Mouse (Mus musculus): Measurements from ENCODE around the gene Cluh. TPM values are rescaled to one million over a fixed set of nuclear protein-coding genes. Genes with fewer than 3 reads are reported as not detected.

Cluh gene
- polyA plus RNA-seq, 1 experiment: 67.4 TPM

DNA sequence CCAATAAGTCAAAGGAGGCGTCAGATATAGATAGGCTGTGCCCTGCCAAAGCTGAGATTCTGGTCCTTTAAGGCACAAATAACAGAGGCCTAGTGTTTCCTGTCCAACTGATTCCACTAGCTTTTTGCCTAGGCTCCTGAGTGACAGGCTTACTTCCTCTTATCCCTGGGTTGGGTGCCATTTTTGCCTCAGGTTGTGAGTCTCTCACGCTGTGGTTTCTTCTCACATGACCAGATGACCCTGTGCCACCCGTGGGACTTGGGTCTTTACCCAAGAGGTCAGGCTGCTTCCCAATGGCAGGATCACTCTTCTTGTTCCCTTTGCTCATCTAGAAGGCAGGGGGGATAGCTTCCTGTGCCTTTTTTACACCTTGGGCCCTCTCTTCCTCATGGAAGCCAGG is 15.0 kb downstream of the Cluh start:
- Histone ChIP-seq H3K4me1 (ENCODE audit: control insufficient read depth, insufficient read depth, low read length) (no peaks in the 10 kb centered on the region), H3K27me3 (ENCODE audit: control insufficient read depth, insufficient read depth, low read length) (no peaks in the 10 kb centered on the region), H3K27ac (ENCODE audit: insufficient read depth, low read length) (no peak overlapping the region), H3K4me3 (replicated peaks; ENCODE audit: insufficient read depth, low read depth, low read length) (no peak overlapping the region)
- 80% methylated on average over 3 of the region's 3 CpGs for WGBS
- DNase-seq: no peak
- TF ChIP-seq CTCF (IDR thresholded peaks at IDR 0.05; ENCODE audit: borderline replicate concordance, insufficient read depth, low read depth, low read length) (no peak), POLR2A (IDR thresholded peaks at IDR 0.05; ENCODE audit: borderline replicate concordance, insufficient read depth, low read length) (no peak)

DNA sequence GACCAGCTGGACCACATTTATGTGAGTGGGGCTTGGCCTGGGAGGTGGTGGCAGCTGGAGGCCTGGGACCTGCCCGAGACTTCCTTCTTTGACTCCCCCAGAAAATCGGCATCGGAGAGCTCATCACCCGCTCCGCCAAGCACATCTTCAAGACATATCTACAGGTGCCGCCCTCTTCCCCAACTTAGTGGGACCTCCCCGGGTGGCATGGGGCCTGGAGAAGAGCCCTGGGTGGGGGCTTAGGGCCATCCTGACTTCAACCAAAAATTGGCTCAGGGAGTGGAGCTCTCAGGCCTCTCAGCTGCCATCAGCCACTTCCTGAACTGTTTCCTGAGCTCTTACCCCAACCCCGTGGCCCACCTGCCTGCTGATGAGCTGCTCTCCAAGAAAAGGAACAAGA is 15.6 kb downstream of the Cluh start:
- H3K4me3 ChIP-seq (replicated peaks; ENCODE audit: insufficient read depth, low read depth, low read length): no peak overlapping the region

DNA sequence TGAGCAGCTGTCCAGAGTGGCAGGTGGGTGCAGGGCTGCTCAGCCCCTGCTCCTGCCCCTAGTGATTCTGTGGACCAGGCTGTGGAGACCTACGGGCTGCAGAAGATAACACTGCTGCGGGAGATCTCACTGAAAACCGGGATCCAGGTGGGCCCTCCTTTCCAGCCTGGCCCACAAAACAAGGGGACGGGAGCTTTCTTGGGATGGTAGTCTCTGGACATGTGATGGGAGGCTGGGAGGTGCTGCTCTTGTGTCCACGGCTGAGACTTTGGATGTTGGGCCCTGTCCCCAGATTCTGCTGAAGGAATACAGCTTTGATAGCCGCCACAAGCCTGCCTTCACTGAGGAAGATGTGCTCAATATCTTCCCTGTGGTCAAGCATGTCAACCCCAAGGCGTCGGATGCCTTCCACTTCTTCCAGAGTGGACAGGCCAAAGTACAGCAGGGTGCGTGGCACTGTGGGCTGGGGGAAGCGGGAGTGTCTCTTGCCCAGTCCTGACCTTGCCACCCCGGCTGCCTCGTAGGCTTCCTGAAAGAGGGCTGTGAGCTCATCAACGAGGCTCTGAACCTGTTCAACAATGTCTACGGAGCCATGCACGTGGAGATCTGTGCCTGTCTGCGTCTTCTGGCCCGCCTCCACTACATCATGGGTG is 16.5 kb downstream of the Cluh start:
- no peaks in the 10 kb centered on the region for H3K4me1 ChIP-seq (ENCODE audit: control insufficient read depth, insufficient read depth, low read length)
- TF ChIP-seq POLR2A (IDR thresholded peaks at IDR 0.05; ENCODE audit: borderline replicate concordance, insufficient read depth, low read length) (no peak), CTCF (IDR thresholded peaks at IDR 0.05; ENCODE audit: borderline replicate concordance, insufficient read depth, low read depth, low read length) (no peak)
- DNase-seq: no peak
- 91% methylated on average over 17 of the region's 17 CpGs for WGBS
- H3K27me3 ChIP-seq (ENCODE audit: control insufficient read depth, insufficient read depth, low read length): no peaks in the 10 kb centered on the region
- no peak overlapping the region for H3K4me3 ChIP-seq (replicated peaks; ENCODE audit: insufficient read depth, low read depth, low read length)
- no peak overlapping the region for H3K27ac ChIP-seq (ENCODE audit: insufficient read depth, low read length)

More for the DNA sequence above, 15.6 kb downstream of the Cluh start:
- no peaks in the 10 kb centered on the region for H3K4me1 ChIP-seq (ENCODE audit: control insufficient read depth, insufficient read depth, low read length)
- H3K27me3 ChIP-seq (ENCODE audit: control insufficient read depth, insufficient read depth, low read length): no peaks in the 10 kb centered on the region
- DNase-seq: no peak
- H3K27ac ChIP-seq (ENCODE audit: insufficient read depth, low read length): no peak overlapping the region
- TF ChIP-seq CTCF (IDR thresholded peaks at IDR 0.05; ENCODE audit: borderline replicate concordance, insufficient read depth, low read depth, low read length): no peak
- no peak for TF ChIP-seq POLR2A (IDR thresholded peaks at IDR 0.05; ENCODE audit: borderline replicate concordance, insufficient read depth, low read length)
- WGBS: 90% methylated on average over 8 of the region's 8 CpGs

DNA sequence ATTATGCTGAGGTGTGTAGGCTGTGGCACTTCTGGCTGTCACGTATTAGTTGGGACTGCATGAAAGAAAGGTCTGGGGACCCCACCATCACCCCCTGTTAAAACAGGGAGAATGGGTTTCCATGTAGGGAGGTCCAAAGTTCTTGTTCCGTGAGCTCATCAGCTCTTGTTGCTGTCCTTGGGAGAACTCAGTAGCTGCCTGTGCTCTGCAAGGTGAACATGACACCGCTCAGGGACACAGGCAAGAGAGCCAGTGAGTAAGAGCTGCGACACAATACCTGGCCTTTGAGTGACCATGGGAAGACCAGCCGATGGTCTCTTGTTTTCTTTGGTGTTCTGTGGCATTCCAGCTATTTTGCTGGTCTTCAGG is 17.0 kb downstream of the Cluh start:
- WGBS: 96% methylated on average over 5 of the region's 5 CpGs
- Histone ChIP-seq H3K4me3 (replicated peaks; ENCODE audit: insufficient read depth, low read depth, low read length) (no peak overlapping the region), H3K4me1 (ENCODE audit: control insufficient read depth, insufficient read depth, low read length) (no peaks in the 10 kb centered on the region), H3K27ac (ENCODE audit: insufficient read depth, low read length) (no peak overlapping the region), H3K27me3 (ENCODE audit: control insufficient read depth, insufficient read depth, low read length) (no peaks in the 10 kb centered on the region)
- DNase-seq: no peak
- no peak for TF ChIP-seq POLR2A (IDR thresholded peaks at IDR 0.05; ENCODE audit: borderline replicate concordance, insufficient read depth, low read length)
- no peak for TF ChIP-seq CTCF (IDR thresholded peaks at IDR 0.05; ENCODE audit: borderline replicate concordance, insufficient read depth, low read depth, low read length)

DNA sequence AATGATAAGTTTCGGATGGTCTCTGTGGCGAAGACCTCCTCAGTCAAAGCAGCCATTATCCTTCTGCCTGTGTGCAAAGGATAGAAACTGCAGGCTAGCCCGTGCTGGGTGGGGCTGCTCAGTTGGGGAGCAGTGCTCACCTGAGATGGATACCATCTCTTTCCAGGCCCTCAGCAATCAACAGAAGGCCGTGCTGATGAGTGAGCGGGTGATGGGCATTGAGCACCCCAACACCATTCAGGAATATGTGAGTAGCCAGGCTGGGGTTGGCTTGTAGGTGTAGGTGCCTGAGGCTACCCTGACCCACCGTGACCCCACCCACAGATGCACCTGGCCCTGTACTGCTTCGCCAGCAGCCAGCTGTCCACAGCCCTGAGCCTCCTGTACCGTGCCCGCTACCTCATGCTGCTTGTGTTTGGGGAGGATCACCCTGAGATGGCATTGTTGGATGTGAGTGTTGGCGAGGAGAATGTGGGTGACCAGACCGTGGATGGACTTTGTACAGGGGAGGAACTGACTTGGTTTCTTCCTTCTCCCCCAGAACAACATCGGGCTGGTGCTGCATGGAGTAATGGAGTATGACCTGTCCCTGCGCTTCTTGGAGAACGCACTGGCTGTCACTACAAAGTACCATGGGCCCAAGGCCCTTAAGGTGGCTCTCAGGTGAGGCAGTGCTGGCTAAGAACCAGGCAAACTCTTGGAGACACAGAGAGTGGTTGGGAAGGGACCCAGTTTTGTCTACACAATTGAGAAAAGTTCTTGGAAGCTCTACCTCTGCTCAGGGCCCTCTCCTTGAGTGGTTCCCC is 17.7 kb downstream of the Cluh start:
- WGBS: 95% methylated on average over 14 of the region's 14 CpGs
- H3K4me1 ChIP-seq (ENCODE audit: control insufficient read depth, insufficient read depth, low read length): no peaks in the 10 kb centered on the region
- H3K4me3 ChIP-seq (replicated peaks; ENCODE audit: insufficient read depth, low read depth, low read length): no peak overlapping the region
- TF ChIP-seq CTCF (IDR thresholded peaks at IDR 0.05; ENCODE audit: borderline replicate concordance, insufficient read depth, low read depth, low read length) (no peak), POLR2A (IDR thresholded peaks at IDR 0.05; ENCODE audit: borderline replicate concordance, insufficient read depth, low read length) (no peak)
- H3K27ac ChIP-seq (ENCODE audit: insufficient read depth, low read length): no peak overlapping the region
- H3K27me3 ChIP-seq (ENCODE audit: control insufficient read depth, insufficient read depth, low read length): no peaks in the 10 kb centered on the region
- DNase-seq: no peak

DNA sequence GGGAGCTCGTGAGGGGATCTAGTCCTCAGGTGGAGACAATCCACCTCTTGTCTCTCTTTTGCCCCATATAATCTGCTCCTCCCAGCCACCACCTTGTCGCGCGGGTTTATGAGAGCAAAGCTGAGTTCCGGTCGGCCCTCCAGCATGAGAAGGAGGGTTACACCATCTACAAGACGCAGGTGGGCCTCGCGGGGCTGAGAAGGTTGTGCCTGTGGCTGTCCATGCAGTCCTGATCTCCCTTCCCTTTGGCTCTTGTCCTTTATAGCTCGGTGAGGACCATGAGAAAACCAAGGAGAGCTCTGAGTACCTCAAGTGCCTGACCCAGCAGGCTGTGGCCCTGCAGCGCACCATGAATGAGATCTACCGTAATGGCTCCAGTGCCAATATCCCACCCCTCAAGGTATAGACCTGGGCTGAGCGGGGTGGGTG is 18.3 kb downstream of the Cluh start:
- WGBS: 96% methylated on average over 13 of the region's 13 CpGs
- Histone ChIP-seq H3K27me3 (ENCODE audit: control insufficient read depth, insufficient read depth, low read length) (no peaks in the 10 kb centered on the region), H3K4me3 (replicated peaks; ENCODE audit: insufficient read depth, low read depth, low read length) (no peak overlapping the region), H3K4me1 (ENCODE audit: control insufficient read depth, insufficient read depth, low read length) (no peaks in the 10 kb centered on the region), H3K27ac (ENCODE audit: insufficient read depth, low read length) (no peak overlapping the region)
- no peak for DNase-seq
- no peak for TF ChIP-seq POLR2A (IDR thresholded peaks at IDR 0.05; ENCODE audit: borderline replicate concordance, insufficient read depth, low read length)
- no peak for TF ChIP-seq CTCF (IDR thresholded peaks at IDR 0.05; ENCODE audit: borderline replicate concordance, insufficient read depth, low read depth, low read length)

DNA sequence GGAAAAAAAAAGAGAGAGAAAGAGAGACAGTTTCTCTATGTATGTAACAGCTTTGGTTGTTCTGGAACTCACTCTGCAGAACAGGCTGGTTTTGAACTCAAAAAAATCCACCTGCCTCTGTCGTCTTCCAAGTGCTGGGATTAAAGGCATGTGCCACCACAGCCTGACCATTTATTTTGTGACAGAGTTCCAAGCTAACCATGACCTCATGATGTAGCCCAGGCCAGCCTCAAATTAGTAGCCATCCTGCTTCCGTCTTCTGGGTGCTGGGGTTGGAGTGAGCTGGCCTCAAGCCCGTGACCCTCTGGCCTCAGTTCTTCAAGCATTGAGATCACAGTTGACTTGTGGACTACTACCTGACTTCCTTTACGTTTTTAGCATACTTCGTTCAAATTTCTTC is 19.2 kb downstream of the Cluh start:
- Histone ChIP-seq H3K27me3 (ENCODE audit: control insufficient read depth, insufficient read depth, low read length) (no peaks in the 10 kb centered on the region), H3K4me3 (replicated peaks; ENCODE audit: insufficient read depth, low read depth, low read length) (no peak overlapping the region), H3K27ac (ENCODE audit: insufficient read depth, low read length) (no peak overlapping the region), H3K4me1 (ENCODE audit: control insufficient read depth, insufficient read depth, low read length) (no peaks in the 10 kb centered on the region)
- TF ChIP-seq POLR2A (IDR thresholded peaks at IDR 0.05; ENCODE audit: borderline replicate concordance, insufficient read depth, low read length) (no peak), CTCF (IDR thresholded peaks at IDR 0.05; ENCODE audit: borderline replicate concordance, insufficient read depth, low read depth, low read length) (no peak)
- DNase-seq: no peak
- 82% methylated on average over 5 of the region's 5 CpGs for WGBS

DNA sequence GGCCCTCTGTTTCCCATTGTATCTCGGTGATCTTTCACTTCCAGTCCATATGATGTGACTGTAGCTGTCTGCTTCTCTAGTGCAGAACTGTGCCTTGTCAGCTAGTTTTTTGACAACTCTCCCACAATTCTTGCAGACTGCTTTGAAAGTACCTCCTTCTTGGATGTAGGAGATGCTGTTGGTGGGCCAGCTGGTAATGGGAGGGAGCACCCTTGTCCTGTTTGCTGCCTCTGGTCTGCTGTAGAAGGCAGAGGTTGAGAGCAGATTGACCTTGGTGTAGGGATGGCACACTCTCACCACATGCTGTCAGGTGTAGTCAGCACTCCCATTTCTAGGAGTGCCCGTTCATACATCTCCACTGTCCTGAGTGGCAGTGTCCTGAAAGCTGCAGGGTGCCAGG is 19.7 kb downstream of the Cluh start:
- Histone ChIP-seq H3K27ac (ENCODE audit: insufficient read depth, low read length) (no peak overlapping the region), H3K27me3 (ENCODE audit: control insufficient read depth, insufficient read depth, low read length) (no peaks in the 10 kb centered on the region), H3K4me1 (ENCODE audit: control insufficient read depth, insufficient read depth, low read length) (no peaks in the 10 kb centered on the region), H3K4me3 (replicated peaks; ENCODE audit: insufficient read depth, low read depth, low read length) (no peak overlapping the region)
- TF ChIP-seq CTCF (IDR thresholded peaks at IDR 0.05; ENCODE audit: borderline replicate concordance, insufficient read depth, low read depth, low read length) (no peak), POLR2A (IDR thresholded peaks at IDR 0.05; ENCODE audit: borderline replicate concordance, insufficient read depth, low read length) (no peak)
- 79% methylated on average over 2 of the region's 2 CpGs for WGBS
- no peak for DNase-seq
